Mouse (Mus musculus) thymus, postnatal 10 days (tissue): ENCODE measurements around the gene Adipor2.

Experiments used
- DNase-seq, 2 experiments: peaks; one replicate each; pipeline ENCODE4 v3.0.0; 2021; ENCODE audit warnings: low spot score in 2 of 2

The Adipor2 gene

GRCm38 (mm10) chr6:119348234-119348633 lies 69.3 kb downstream of the Adipor2 start:
- peak; percentile 65 to 85 for DNase-seq

DNA sequence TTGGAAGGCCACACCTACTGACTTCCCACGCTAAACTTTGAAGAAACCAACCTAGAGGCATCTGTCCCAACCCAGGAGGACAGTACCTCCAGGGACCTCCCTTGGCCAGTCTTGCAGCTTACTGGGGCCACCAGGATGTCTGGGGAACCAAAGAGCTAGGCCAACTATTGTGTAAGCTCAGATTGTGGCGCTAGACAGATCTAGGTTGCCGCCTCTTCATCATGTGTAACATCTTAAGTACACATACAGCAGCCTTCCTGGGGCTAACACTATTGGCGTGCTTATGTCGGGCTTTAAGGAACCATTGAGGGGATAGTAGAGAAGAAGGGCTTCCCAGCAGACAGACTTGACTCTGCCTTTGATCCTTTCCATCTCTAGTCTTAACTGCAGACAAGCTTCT lies 69.7 kb downstream of the Adipor2 start:
- no peak for DNase-seq

DNA sequence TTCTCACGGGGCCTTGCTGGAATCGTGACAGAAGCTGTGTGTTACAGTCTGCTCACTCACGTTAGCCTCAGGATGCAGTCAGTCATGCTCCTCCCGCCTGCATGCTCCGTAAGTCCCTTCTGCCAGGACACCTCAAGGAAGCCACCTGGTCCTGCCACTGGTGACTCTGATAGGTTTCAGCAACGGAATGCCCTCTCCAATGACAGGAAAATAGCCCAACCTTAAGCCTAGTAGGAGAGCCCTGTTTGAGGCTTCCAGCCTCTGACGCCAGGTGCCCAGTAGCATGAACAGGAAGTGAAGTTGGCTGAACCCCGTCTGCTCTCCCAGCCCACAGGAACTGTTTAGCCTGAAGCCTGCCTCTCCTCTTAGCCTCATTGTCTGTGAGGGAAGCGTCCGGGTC lies 71.2 kb downstream of the Adipor2 start:
- no peak for DNase-seq

GRCm38 (mm10) chr6:119341409-119341808 lies 76.1 kb downstream of the Adipor2 start:
- no peak for DNase-seq

DNA sequence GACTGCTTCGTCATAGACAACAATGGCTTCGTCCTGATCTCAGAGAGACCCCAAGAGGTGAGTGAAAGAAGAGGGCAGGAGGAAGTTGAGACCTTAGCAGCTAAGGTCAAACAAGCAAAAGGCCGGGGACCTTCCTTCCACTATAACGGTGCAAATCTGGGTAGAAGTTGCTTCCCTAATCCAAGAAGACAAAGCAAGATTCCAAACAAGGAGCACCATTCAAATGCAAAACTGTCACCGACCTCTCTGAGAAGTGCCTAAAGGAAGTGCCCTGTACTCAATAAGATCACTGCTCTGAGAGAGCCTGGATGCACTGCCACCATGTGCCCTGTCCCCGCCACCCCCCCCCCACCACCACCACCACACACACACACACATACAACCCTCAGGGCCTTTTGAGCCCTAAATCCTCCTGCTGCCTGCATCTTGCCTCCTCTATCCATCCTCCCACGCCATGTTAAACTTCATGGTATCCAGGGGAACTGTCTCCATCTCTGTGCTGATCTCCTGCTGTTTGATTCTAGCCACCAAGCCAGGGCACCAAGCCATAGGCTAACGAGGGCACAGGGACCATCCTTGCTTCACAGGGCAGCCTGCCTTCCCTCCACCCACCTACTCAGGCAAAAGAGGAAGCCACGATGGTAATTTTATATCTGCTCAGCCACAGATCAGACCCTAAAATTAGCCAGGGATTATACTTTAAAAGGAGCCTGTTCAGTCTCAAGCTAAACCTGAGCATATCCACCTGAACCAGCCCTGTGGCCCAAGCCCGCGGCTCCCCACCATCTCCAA lies 79.2 kb downstream of the Adipor2 start:
- DNase-seq, result no peak

GRCm38 (mm10) chr6:119337287-119337686 lies 80.2 kb downstream of the Adipor2 start:
- no peak for DNase-seq

GRCm38 (mm10) chr6:119336124-119336523 lies 81.4 kb downstream of the Adipor2 start:
- DNase-seq, result peak; percentile 72 to 77

- DNase-seq, result no peak
Measured at GRCm38 (mm10) chr6:119333831-119334230, 83.7 kb downstream of the Adipor2 start.

DNA sequence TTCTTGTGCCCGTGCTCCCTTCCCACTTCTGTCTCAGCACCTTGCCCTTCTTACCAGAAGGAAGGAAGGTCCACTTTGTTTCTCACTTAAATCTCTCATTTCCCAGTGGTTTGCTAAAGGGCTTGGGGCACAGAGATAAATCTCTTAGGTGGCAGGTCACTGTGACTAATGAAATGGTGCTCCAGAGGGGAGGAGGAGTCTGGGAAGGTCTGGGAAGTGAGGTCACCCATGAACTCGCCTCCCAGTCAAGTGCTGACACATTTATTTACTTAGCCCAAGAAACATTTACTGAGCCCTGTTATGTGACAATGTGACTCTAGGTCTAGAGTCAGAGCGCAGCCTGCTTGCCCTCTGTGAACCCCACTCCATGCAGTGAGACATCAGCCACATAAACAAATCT lies 84.3 kb downstream of the Adipor2 start:
- DNase-seq, result no peak

DNA sequence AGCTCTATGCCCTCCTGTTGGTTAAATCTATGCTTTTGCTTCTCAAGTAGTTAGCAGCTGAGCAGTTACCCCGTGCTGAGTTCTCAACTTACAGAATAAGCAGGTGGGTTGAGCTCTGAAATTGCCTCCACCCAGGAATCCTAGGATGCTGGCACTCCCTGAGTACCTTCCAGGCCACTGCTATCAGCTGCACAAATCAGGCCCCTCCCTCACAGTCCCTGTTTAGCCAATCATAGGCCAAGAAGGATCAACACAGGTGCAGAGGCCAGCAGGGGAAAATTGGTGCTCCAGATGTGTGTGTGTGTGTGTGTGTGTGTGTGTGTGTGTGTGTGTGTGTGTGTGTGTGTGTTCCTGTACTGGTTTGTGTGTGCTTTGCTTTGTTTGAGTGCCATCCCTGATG lies 85.4 kb downstream of the Adipor2 start:
- peak in 1 of 2 experiments; percentile 35 for DNase-seq

GRCm38 (mm10) chr6:119330506-119330905 lies 87.0 kb downstream of the Adipor2 start, which contains the start of gene Lrtm2:
Gene Lrtm2 (minus strand): TSS chr6:119330766.
- DNase-seq, result peak; percentile 62 to 74

GRCm38 (mm10) chr6:119329936-119330335 lies 87.6 kb downstream of the Adipor2 start:
- DNase-seq, result no peak

DNA sequence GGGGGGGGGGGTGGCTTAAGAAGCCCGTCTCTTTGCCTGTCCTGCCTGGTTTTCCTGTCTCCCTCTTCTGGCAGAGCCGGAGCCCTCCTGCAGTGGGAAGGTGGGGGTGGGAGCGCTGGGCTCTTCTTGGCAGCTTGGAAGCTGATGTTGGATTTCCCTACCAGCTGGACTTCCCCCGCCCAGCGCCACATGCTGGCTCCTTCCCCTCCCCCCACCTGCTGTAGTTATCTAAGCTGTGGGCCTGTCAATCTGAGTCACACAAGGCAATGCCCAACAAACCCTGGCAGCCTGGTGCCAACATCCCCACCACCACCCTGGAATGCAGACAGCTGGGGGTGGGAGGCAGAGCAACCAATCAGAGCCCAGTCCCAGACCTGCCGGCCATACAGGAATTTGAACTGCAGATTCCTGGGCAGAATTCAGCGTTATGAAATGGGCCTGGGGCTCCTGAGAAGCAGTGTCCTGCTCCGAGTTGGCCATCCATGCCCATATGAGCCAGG lies 88.2 kb downstream of the Adipor2 start:
- DNase-seq, result no peak

DNA sequence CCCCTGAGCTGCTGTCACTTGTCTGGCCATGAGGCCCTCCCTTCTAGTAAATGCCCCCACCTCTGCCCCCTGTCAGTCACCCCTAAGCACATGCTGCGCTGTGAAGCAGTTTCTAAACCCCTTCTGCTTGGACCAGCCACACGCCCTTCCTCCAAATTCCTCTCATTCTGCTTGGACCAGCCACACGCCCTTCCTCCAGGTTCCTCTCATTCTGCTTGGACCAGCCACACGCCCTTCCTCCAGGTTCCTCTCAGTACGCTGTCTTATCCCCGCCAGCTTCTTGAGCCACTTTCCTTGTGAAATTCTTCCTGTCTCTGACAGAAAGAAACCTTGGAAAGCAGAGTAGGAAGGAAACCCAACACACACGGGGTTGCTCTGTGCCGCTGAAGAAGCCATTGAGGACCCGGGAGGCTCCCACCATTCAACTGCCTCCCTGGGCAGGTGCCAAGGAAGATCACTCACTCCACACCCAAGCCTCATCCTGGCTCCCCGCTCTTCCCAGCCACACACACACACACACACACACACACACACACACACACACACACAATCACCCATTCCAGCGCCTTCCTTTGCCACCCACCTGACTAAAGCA lies 88.9 kb downstream of the Adipor2 start:
- DNase-seq, result no peak

DNA sequence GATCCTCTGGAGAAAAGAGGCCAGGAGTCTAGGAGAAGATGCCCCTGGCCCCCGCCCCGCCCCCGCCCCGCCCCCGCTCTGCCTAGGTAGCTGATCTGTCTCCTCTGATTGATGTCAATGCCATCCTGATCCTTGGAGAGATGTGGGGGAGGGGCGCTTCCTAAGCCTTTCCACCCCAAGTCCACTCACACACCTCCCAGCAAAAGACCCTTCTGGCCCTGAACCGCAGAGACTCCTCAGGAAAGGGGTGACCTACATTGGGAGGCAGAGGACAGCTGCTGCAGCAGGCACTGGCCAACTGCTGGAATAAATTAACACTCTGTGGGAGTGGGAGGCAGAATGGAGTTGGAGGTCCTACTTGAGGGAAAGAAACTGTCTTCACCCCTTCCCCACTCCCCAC lies 91.0 kb downstream of the Adipor2 start:
- DNase-seq, result no peak

- DNase-seq, result no peak
Measured at GRCm38 (mm10) chr6:119325978-119326377, 91.5 kb downstream of the Adipor2 start.

- no peak for DNase-seq
Measured at GRCm38 (mm10) chr6:119324776-119325175, 92.7 kb downstream of the Adipor2 start.

- no peak for DNase-seq
Measured at GRCm38 (mm10) chr6:119321752-119322151, 95.8 kb downstream of the Adipor2 start.

DNA sequence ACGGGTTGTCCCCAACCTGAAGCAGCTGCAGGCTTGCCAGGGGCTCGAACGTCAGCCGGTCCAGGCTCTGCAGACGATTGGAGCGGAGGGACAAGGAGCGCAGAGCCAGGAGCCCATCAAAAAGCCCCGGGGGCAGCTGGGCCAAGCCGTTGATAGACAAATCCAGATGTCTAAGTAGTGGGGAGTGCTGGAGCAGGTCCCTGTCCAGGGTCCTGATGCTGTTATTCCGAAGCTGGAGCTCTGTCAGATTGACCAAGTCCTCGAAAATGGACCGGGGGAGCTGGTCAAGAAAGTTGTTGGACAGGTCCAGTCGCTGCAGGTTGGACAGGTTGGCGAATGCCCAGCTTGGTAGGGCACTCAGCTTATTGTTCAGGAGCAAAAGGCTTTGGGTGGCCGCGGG lies 97.0 kb downstream of the Adipor2 start:
- DNase-seq, result no peak

DNA sequence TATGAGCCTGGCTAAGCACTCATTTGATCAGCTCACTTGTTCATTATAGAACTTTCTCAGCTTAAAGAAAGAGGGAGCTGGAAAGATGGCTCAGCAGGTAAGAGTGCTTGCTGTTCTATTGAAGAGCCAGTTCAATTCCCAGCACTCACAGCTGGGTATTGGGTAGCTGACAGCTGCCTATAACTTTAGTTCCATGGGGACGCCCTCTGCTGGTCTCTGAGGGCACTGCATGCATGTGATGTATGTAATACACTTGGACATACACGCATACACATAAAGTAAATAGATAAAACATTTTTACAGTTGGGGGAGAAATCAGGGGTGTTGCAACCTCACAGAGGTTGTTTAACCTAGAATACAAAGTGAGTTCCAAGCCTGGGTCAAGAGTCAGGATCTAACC lies 98.1 kb downstream of the Adipor2 start:
- DNase-seq, result no peak

DNA sequence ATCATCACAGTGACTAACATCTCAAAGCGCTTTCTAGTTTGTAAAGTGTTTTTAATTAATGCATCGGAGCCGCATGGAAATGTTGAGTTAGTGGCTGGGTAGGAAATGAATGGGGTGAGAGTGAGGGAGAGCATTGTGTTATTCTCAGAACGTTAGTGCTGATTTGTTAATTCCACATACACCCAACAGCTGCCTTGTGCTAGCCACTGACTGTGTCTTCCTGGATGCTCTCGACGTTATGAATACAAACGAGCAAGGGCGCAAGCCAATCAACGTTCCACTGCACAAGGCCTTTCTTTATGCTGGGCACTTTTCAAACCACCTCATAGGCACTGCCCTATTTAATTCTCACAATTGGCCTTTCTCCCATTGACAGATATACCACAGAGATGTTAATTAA lies 98.8 kb downstream of the Adipor2 start:
- DNase-seq, result no peak

- no peak for DNase-seq
Measured at GRCm38 (mm10) chr6:119314751-119315476, 102.6 kb downstream of the Adipor2 start.
